Mouse (Mus musculus): ENCODE data around the gene Gm45837.

Gene Gm45837

GRCm38 (mm10) chr7:101465392-101465791 is 54.7 kb downstream of the Gm45837 start:
- no peak for DNase-seq (ENCODE audit: low read depth, low spot score)

DNA sequence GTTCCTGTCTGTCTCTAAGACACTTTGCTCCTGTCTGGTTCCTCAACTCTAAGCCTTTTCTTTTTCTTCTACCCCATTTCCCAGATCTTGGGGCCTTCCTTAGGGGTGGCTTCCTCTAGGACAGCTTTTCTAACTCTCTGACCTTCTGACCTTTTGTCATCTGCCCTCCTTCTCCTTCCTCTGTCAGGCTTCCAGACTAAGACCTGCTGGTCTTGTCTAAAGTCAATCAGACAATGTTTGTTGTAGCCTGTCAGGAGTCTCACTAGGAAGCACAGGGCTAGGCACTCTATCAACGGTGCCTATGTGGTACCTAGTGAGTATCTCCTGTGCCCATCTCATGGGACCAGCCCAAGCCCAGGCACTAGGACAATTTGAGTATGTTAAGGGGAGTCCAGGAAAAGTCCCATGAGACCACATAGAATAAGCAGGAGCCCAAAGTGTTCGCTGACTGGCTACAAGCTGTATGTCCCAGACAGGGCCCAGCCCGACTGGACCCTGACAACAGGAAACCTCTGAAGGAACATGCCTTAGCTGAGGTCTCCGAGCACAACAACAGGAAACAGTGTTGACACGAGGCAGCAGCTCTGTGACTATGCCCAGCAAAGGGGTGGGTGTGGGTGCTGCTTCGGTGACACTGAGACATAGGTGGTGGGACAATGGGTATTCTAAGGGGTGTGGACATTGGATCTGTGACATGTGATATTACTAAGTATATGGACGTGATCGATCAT is 55.3 kb downstream of the Gm45837 start:
- no peak for DNase-seq (ENCODE audit: low read depth, low spot score)

- DNase-seq (ENCODE audit: low read depth, low spot score): no peak
Measured at GRCm38 (mm10) chr7:101466581-101467081, 55.9 kb downstream of the Gm45837 start.

- no peak for DNase-seq (ENCODE audit: low read depth, low spot score)
Measured at GRCm38 (mm10) chr7:101471423-101471822, 60.7 kb downstream of the Gm45837 start.

DNA sequence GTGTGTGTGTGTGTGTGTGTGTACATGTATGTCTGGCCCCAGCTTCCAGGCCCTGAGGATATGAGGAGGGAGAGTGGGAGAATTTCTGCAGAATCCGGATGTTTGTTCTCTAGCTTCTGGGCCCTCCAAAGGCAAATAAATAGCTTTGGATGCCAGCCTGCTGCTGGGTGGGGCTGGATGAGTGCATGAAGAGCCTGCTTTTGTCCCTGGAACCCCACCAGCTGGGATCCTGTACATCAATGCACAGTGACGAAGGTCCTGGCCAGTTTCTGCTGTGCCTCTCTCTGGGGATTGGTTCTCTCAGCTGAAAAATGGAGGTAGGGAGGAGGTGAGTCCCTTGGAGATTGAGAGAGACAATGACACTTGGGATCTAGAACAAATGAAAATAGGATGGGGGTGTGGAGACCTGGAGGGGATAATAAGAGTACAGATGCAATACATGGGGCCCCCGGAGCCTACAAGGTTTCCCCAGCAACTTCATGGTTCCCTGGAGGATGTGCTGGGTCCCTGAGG is 61.3 kb downstream of the Gm45837 start:
- no peak for DNase-seq (ENCODE audit: low read depth, low spot score)

- no peak for DNase-seq (ENCODE audit: low read depth, low spot score)
Measured at GRCm38 (mm10) chr7:101472598-101473558, 62.2 kb downstream of the Gm45837 start.

GRCm38 (mm10) chr7:101474399-101474811 is 63.7 kb downstream of the Gm45837 start:
- DNase-seq (ENCODE audit: low read depth, low spot score): no peak

DNA sequence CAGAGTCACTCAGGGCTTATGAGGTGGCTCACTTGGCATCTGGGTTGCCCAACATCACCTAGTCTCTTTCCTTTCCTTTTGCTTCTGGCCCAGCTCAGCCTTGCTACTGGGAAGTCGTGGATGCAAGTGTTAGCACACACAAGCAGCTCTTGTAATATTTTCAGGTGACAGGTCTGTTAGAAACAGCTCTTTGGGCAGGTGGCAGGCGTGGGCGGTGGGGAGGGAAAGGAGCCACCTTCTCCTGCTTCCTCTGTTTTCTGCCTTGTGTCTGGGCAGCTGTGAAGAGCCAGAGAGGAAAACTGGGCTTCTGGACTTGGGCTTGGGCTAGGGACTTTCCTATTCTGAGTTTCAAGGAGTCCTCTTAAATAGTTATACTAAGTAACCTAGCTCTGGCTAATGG is 65.3 kb downstream of the Gm45837 start:
- no peak for DNase-seq (ENCODE audit: low read depth, low spot score)

- DNase-seq (ENCODE audit: low read depth, low spot score): no peak
Measured at GRCm38 (mm10) chr7:101476493-101476892, 65.8 kb downstream of the Gm45837 start.

DNA sequence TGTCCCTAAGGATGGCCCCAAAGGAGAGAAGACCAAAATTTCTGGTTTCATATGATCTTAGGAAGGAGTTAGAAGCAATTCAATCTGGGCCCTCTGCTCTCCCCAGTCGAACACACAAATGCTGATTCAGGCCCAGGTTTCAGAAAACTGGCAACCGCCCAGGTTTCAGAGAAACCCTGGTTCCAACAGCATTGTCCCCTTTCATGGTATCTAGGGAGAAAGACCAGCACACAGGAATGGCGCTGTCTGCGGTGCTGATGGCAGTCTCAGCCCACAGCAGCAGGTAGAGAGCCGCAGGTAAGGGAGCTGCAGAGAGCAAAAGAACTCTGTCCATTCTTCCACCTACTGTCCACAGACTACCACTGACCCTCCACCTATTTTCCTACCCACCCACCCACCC is 66.5 kb downstream of the Gm45837 start:
- DNase-seq (ENCODE audit: low read depth, low spot score): no peak

GRCm38 (mm10) chr7:101478099-101478498 is 67.4 kb downstream of the Gm45837 start:
- DNase-seq (ENCODE audit: low read depth, low spot score): no peak

GRCm38 (mm10) chr7:101479841-101480240 is 69.2 kb downstream of the Gm45837 start:
- DNase-seq (ENCODE audit: low read depth, low spot score): no peak

DNA sequence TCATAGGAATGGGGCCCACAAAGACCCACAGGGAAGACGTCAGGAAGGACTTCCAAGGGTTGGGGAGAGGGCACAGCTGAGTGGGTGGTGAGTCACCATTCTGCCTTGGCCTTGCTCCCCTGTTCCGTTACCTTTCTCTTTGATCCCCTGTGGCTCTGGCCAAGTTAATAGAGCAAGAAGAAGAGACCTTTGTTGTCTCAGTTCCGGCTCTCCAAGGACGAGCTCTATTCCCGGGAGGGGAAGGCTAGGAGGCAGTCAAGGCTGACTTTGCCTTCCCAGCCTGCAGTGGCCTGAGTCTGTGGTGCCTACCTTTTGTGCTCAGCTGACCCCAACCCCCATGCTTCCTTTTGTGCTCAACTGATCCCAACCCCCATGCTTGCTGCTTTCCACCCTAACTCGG is 70.0 kb downstream of the Gm45837 start:
- DNase-seq (ENCODE audit: low read depth, low spot score): no peak

DNA sequence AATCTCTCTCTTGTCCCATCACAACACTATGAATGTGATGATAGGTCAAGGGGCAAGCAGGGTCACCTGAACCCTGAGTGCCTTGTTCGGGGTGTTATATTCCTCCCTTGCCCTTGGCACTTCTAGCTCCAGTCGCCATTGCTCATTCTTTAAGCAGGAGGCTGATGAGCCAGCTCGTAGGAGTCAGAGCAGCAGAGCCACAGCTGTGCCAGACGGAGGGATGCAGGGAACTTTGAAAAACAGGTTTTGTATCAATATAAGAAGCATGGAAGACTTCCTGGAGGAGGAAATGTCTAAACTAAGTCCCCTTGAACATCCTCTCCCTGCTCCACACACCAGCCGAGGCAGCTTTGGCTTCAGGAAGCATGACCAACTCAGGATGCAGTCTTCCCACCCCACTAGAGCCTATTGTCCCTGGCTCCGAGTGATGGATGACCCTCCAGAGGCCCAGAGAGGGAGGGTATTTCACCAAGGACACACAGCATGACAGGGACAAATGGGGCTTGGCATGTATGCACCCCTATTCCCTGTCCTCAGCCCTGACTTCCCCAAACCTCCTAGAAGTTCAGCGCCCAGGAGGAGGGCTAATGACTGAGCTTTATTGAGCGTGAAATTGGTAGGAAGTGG is 71.3 kb downstream of the Gm45837 start:
- DNase-seq (ENCODE audit: low read depth, low spot score): no peak

GRCm38 (mm10) chr7:101482499-101483081 is 71.9 kb downstream of the Gm45837 start:
- no peak for DNase-seq (ENCODE audit: low read depth, low spot score)

GRCm38 (mm10) chr7:101483498-101484115 is 72.9 kb downstream of the Gm45837 start:
- no peak for DNase-seq (ENCODE audit: low read depth, low spot score)

GRCm38 (mm10) chr7:101487102-101487501 is 76.4 kb downstream of the Gm45837 start:
- DNase-seq (ENCODE audit: low read depth, low spot score): no peak

- DNase-seq (ENCODE audit: low read depth, low spot score): no peak
Measured at GRCm38 (mm10) chr7:101490952-101491351, 80.3 kb downstream of the Gm45837 start.

GRCm38 (mm10) chr7:101498385-101498784 is 87.7 kb downstream of the Gm45837 start:
- no peak for DNase-seq (ENCODE audit: low read depth, low spot score)

DNA sequence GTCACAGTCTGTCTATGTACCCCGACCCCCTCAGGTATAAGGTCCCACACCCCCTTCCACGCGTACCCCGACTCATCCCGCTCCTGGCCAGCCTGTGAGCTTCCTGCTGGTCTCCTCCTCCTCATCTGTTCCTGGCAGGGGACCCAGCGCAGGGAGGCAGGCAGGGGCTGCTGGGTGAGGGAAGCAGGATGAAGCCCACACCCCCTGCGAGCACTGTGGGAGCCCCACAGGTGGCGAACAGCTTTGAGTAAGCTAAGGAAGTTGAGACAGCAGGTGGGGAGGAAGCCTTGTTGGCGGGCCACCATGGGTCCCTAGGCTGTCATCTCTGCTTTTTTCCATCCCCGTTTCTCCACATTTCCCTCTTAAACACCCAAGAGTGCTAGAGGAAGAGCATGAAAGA is 88.6 kb downstream of the Gm45837 start:
- DNase-seq (ENCODE audit: low read depth, low spot score): no peak

GRCm38 (mm10) chr7:101499701-101500100 is 89.0 kb downstream of the Gm45837 start:
- no peak for DNase-seq (ENCODE audit: low read depth, low spot score)

Measured in brain, embryonic 18.5 days (tissue).